Mouse (Mus musculus) heart, adult 2 months (tissue): Measurements from ENCODE around the gene Tmem262. TPM values are rescaled to one million over a fixed set of nuclear protein-coding genes. Genes with fewer than 3 reads are reported as not detected.
A peak's percentile ranks its signal among the peaks of the same experiment; 100 is the strongest.

Experiments used
- DNase-seq, 2 experiments: peaks; one replicate each; pipeline ENCODE4 v3.0.0; 2021
- H3K27ac ChIP-seq: fragments of 200-600 bp; 2 replicates; pipeline ENCODE4 v1.8.1; 2022
- H3K27me3 ChIP-seq: fragments of 200-500 bp; 2 replicates; pipeline ENCODE4 v1.6.1; 2012; ENCODE audit warnings: mild to moderate bottlenecking, low read length, inconsistent platforms, mixed read lengths; ENCODE audit not compliant: control insufficient read depth, insufficient read depth
- H3K36me3 ChIP-seq: fragments of 200-500 bp; 2 replicates; pipeline ENCODE4 v1.6.1; 2012; ENCODE audit warnings: low read length, inconsistent platforms; ENCODE audit not compliant: control insufficient read depth, insufficient read depth
- H3K4me1 ChIP-seq: fragments of 200-500 bp; 2 replicates; pipeline ENCODE4 v1.6.1; 2011; ENCODE audit warnings: low read length; ENCODE audit not compliant: control insufficient read depth, insufficient read depth
- H3K4me3 ChIP-seq: fragments of 200-600 bp; 2 replicates; pipeline ENCODE4 v1.8.1; 2022
- H3K79me2 ChIP-seq: fragments of 200-500 bp; replicated peaks from 2 replicates; pipeline ENCODE4 v1.6.1; 2012; ENCODE audit warnings: mild to moderate bottlenecking, inconsistent platforms, low read length, moderate library complexity, mixed read lengths; ENCODE audit not compliant: control insufficient read depth, insufficient read depth
- H3K9ac ChIP-seq: fragments of 200-500 bp; 2 replicates; pipeline ENCODE4 v1.6.1; 2012; ENCODE audit warnings: low read depth, mild to moderate bottlenecking, control low read depth, inconsistent platforms, low read length, mixed read lengths
- CTCF ChIP-seq: fragments of 200-600 bp; IDR thresholded peaks from 2 replicates; pipeline ENCODE4 v1.8.1; 2022; ENCODE audit warnings: antibody characterized with exemption, mild to moderate bottlenecking, moderate library complexity
- EP300 ChIP-seq: fragments of 200-500 bp; IDR thresholded peaks from 2 replicates; pipeline ENCODE4 v1.6.1; 2011; ENCODE audit warnings: low read depth, low read length, control low read depth; ENCODE audit not compliant: insufficient read depth
- POLR2A ChIP-seq: fragments of 200-500 bp; IDR thresholded peaks from 2 replicates; pipeline ENCODE4 v1.6.1; 2011; ENCODE audit warnings: mild to moderate bottlenecking, low read depth, low read length, control low read depth; ENCODE audit not compliant: insufficient read depth
- WGBS: fragments of 180-500 bp; shearing (Covaris S2); methylation state at CpG from one replicate; pipeline ENCODE4 v1.1.7; 2018; 5-methylcytosine and 5-hydroxymethylcytosine counted together
- intact Hi-C: fragments of 180-260 bp; cut with DNase I; formaldehyde crosslinking; loops from one replicate; pipeline ENCODE4 v1.15.1; 2025
- microRNA-seq, 2 experiments: library from miRNA; unstranded; fragments of <30 nt; microRNA quantifications; one replicate each; pipeline ENCODE4 v1.2.0; 2021
- polyA plus RNA-seq: library from polyadenylated mRNA; depleted of rRNA; stranded (reverse); fragments of >200 nt; gene quantifications from 2 replicates; pipeline ENCODE4 v1.2.3, GENCODE M21; 2012; rRNA removed
- total RNA-seq, 2 experiments: library from RNA; stranded (reverse); gene quantifications; 2 replicates each; pipeline ENCODE4 v1.2.3; 2021

Gene Tmem262
- total and polyA plus RNA-seq, 3 experiments, result not detected

- no peak overlapping the region for H3K9ac ChIP-seq
- intact Hi-C loops, result loop anchor here (5.0 to 10.0 kb wide), 2 partner anchors 81 to 399 kb away; partner anchors contain the start of genes Ehbp1l1, Fam89b and Syvn1
- no peak for DNase-seq
- no peaks in the 10 kb centered on the region for H3K27me3 ChIP-seq
- no peak overlapping the region for H3K27ac ChIP-seq
- H3K4me3 ChIP-seq, result no peak overlapping the region
- peaks cover 1% of the 10 kb centered on the region; the same call in 1 of the 2 replicates for H3K4me1 ChIP-seq
- no peaks in the 10 kb centered on the region for H3K36me3 ChIP-seq
- H3K79me2 ChIP-seq, result no peaks in the 10 kb centered on the region
- TF ChIP-seq POLR2A (no peak), CTCF (peak; percentile 93), EP300 (no peak)
- 22% methylated on average over 4 of the region's 4 CpGs for WGBS
These were observed 46.5 kb downstream of the Tmem262 start for GRCm38 (mm10) chr19:6126289-6126688.

GRCm38 (mm10) chr19:6126789-6127580 is 47.2 kb downstream of the Tmem262 start:
- Histone ChIP-seq H3K27me3 (no peaks in the 10 kb centered on the region), H3K4me1 (peaks cover 1% of the 10 kb centered on the region; the same call in 1 of the 2 replicates), H3K27ac (peak overlapping the region; percentile 91), H3K36me3 (no peaks in the 10 kb centered on the region), H3K79me2 (no peaks in the 10 kb centered on the region), H3K9ac (peak overlapping the region; percentile 27; the same call in 1 of the 2 replicates), H3K4me3 (peak overlapping the region; percentile 90)
- no peak for DNase-seq
- no peak for TF ChIP-seq POLR2A
- no peak for TF ChIP-seq EP300
- 54% methylated on average over 10 of the region's 10 CpGs for WGBS
- intact Hi-C loops, result loop anchor here (1.0 to 10.0 kb wide), 3 partner anchors 82 to 400 kb away; partner anchors contain the start of genes Ehbp1l1, Fam89b and Syvn1

- peak; percentile 67 for TF ChIP-seq POLR2A
- no peak for TF ChIP-seq CTCF
- peak; percentile 56; the same call in 1 of the 2 replicates for TF ChIP-seq EP300
- Histone ChIP-seq H3K27me3 (no peaks in the 10 kb centered on the region), H3K79me2 (no peaks in the 10 kb centered on the region), H3K36me3 (no peaks in the 10 kb centered on the region), H3K27ac (peak within 1 kb of the TSS; percentile 91), H3K4me3 (peak within 1 kb of the TSS; percentile 90), H3K9ac (peak within 1 kb of the TSS; percentile 81), H3K4me1 (peaks cover 1% of the 10 kb centered on the region; the same call in 1 of the 2 replicates)
- intact Hi-C loops, result loop anchor here (1.0 to 10.0 kb wide), 5 partner anchors 12 to 401 kb away; partner anchors contain the start of genes Batf2, Ehbp1l1, Fam89b and Syvn1
- peak; percentile 93 to 96 for DNase-seq
- WGBS, result under 1% methylated on average over 32 of the region's 32 CpGs
These were observed 48.0 kb downstream of the Tmem262 start, which contains the start of gene Snx15 for GRCm38 (mm10) chr19:6127760-6128341. Snx15 (minus strand) TSS chr19:6128304.

Small RNA genes lying within 50 kb of the gene (microRNA-seq; reads per million reads assigned to microRNA genes)
- gene Mir6988, result 1.9 to 2.2 reads per million in 2 experiments

Other genes with a start within 250 kb of the Tmem262 start
- gene Frmd8, start 204.8 kb upstream of the Tmem262 start, total RNA-seq, result 1 to 10 TPM; 7.7 to 8.4 TPM
- 7.0 and 9.3 TPM in 2 replicates for gene Frmd8, start 204.8 kb upstream of the Tmem262 start, polyA plus RNA-seq
- 1 to 10 TPM; 2.8 TPM for gene Slc25a45, start 202.2 kb upstream of the Tmem262 start, total RNA-seq
- 7.9 and 8.2 TPM in 2 replicates for gene Slc25a45, start 202.2 kb upstream of the Tmem262 start, polyA plus RNA-seq
- under 1 TPM; 0.14 to 0.47 TPM for gene Tigd3, start 185.9 kb upstream of the Tmem262 start, total RNA-seq
- gene Tigd3, start 185.9 kb upstream of the Tmem262 start, polyA plus RNA-seq, result 0.25 and 0.67 TPM in 2 replicates
- 10 to 100 TPM; 82.3 to 83.5 TPM for gene Dpf2, start 167.0 kb upstream of the Tmem262 start, total RNA-seq
- 71.8 and 104 TPM in 2 replicates for gene Dpf2, start 167.0 kb upstream of the Tmem262 start, polyA plus RNA-seq
- gene Cdc42ep2, start 155.2 kb upstream of the Tmem262 start, total RNA-seq, result 1 to 10 TPM; 8.0 to 8.4 TPM
- gene Cdc42ep2, start 155.2 kb upstream of the Tmem262 start, polyA plus RNA-seq, result 11.7 and 19.0 TPM in 2 replicates
- gene Pola2, start 115.8 kb upstream of the Tmem262 start, total RNA-seq, result 10 to 100 TPM in 1 of 2 experiments, 1 to 10 TPM in 1; 8.6 to 10.9 TPM
- 27.9 and 38.7 TPM in 2 replicates for gene Pola2, start 115.8 kb upstream of the Tmem262 start, polyA plus RNA-seq
- not detected for gene Slc22a20, start 93.9 kb upstream of the Tmem262 start, total RNA-seq
- gene Slc22a20, start 93.9 kb upstream of the Tmem262 start, polyA plus RNA-seq, result not detected in 2 replicates
- gene Capn1, start 64.1 kb upstream of the Tmem262 start, total RNA-seq, result 10 to 100 TPM; 26.4 to 26.8 TPM
- 21.5 and 26.2 TPM in 2 replicates for gene Capn1, start 64.1 kb upstream of the Tmem262 start, polyA plus RNA-seq
- gene Syvn1, start 33.5 kb upstream of the Tmem262 start, total RNA-seq, result 10 to 100 TPM; 21.3 to 24.2 TPM
- gene Syvn1, start 33.5 kb upstream of the Tmem262 start, polyA plus RNA-seq, result 17.1 and 23.1 TPM in 2 replicates
- 10 to 100 TPM; 37.1 to 39.0 TPM for gene Mrpl49, start 22.2 kb upstream of the Tmem262 start, total RNA-seq
- gene Mrpl49, start 22.2 kb upstream of the Tmem262 start, polyA plus RNA-seq, result 23.5 and 33.0 TPM in 2 replicates
- 100 to 1,000 TPM; 550 to 636 TPM for gene Fau, start 22.2 kb upstream of the Tmem262 start, total RNA-seq
- gene Fau, start 22.2 kb upstream of the Tmem262 start, polyA plus RNA-seq, result 265 and 386 TPM in 2 replicates
- gene Znhit2, start 18.8 kb upstream of the Tmem262 start, total RNA-seq, result 10 to 100 TPM in 1 of 2 experiments, 1 to 10 TPM in 1; 9.9 to 13.4 TPM
- gene Znhit2, start 18.8 kb upstream of the Tmem262 start, polyA plus RNA-seq, result 12.3 and 14.4 TPM in 2 replicates
- 1 to 10 TPM; 2.7 to 3.7 TPM for gene Tm7sf2, start 11.7 kb upstream of the Tmem262 start, total RNA-seq
- 9.3 and 11.9 TPM in 2 replicates for gene Tm7sf2, start 11.7 kb upstream of the Tmem262 start, polyA plus RNA-seq
- 10 to 100 TPM; 19.1 to 22.0 TPM for gene Vps51, start 2.8 kb upstream of the Tmem262 start, total RNA-seq
- 35.1 and 39.0 TPM in 2 replicates for gene Vps51, start 2.8 kb upstream of the Tmem262 start, polyA plus RNA-seq
- not detected for gene Gm28374, start 2.2 kb downstream of the Tmem262 start, total RNA-seq
- not detected in 2 replicates for gene Gm28374, start 2.2 kb downstream of the Tmem262 start, polyA plus RNA-seq
- gene Zfpl1, start 4.9 kb downstream of the Tmem262 start, total RNA-seq, result 10 to 100 TPM; 13.8 to 15.6 TPM
- 47.5 and 50.7 TPM in 2 replicates for gene Zfpl1, start 4.9 kb downstream of the Tmem262 start, polyA plus RNA-seq
- gene Cdca5, start 5.0 kb downstream of the Tmem262 start, total RNA-seq, result not detected
- 0.09 and 0.27 TPM in 2 replicates for gene Cdca5, start 5.0 kb downstream of the Tmem262 start, polyA plus RNA-seq
- gene AC131692.1, start 14.4 kb downstream of the Tmem262 start, total RNA-seq, result not detected
- gene AC131692.1, start 14.4 kb downstream of the Tmem262 start, polyA plus RNA-seq, result not detected in 2 replicates
- not detected for gene Naaladl1, start 25.7 kb downstream of the Tmem262 start, total RNA-seq
- gene Naaladl1, start 25.7 kb downstream of the Tmem262 start, polyA plus RNA-seq, result not detected in 2 replicates
- 10 to 100 TPM in 1 of 2 experiments, 1 to 10 TPM in 1; 8.7 to 10.3 TPM for gene Sac3d1, start 38.6 kb downstream of the Tmem262 start, total RNA-seq
- gene Sac3d1, start 38.6 kb downstream of the Tmem262 start, polyA plus RNA-seq, result 13.1 and 15.4 TPM in 2 replicates
- 10 to 100 TPM; 14.1 to 16.6 TPM for gene Snx15, start 48.3 kb downstream of the Tmem262 start, total RNA-seq
- gene Snx15, start 48.3 kb downstream of the Tmem262 start, polyA plus RNA-seq, result 22.0 and 29.5 TPM in 2 replicates
- 1 to 10 TPM in 1 of 2 experiments, under 1 TPM in 1; 0.98 to 1.6 TPM for gene Batf2, start 61.0 kb downstream of the Tmem262 start, total RNA-seq
- gene Batf2, start 61.0 kb downstream of the Tmem262 start, polyA plus RNA-seq, result 2.3 and 3.2 TPM in 2 replicates
- 10 to 100 TPM; 62.1 to 72.9 TPM for gene Arl2, start 61.5 kb downstream of the Tmem262 start, total RNA-seq
- 153 and 155 TPM in 2 replicates for gene Arl2, start 61.5 kb downstream of the Tmem262 start, polyA plus RNA-seq
- gene Majin, start 104.4 kb downstream of the Tmem262 start, total RNA-seq, result not detected
- 0.20 and 0.23 TPM in 2 replicates for gene Majin, start 104.4 kb downstream of the Tmem262 start, polyA plus RNA-seq
- gene Gpha2, start 146.3 kb downstream of the Tmem262 start, total RNA-seq, result not detected
- 0.27 TPM in 1 of 2 replicates, not detected in the other for gene Gpha2, start 146.3 kb downstream of the Tmem262 start, polyA plus RNA-seq
- 10 to 100 TPM; 34.8 to 35.1 TPM for gene Ppp2r5b, start 155.8 kb downstream of the Tmem262 start, total RNA-seq
- 36.8 and 40.6 TPM in 2 replicates for gene Ppp2r5b, start 155.8 kb downstream of the Tmem262 start, polyA plus RNA-seq
- 10 to 100 TPM; 20.5 to 24.5 TPM for gene Atg2a, start 161.6 kb downstream of the Tmem262 start, total RNA-seq
- gene Atg2a, start 161.6 kb downstream of the Tmem262 start, polyA plus RNA-seq, result 26.3 and 26.7 TPM in 2 replicates
- gene Ehd1, start 196.7 kb downstream of the Tmem262 start, total RNA-seq, result 100 to 1,000 TPM in 1 of 2 experiments, 10 to 100 TPM in 1; 98.0 to 120 TPM
- gene Ehd1, start 196.7 kb downstream of the Tmem262 start, polyA plus RNA-seq, result 111 and 142 TPM in 2 replicates
- gene Cdc42bpg, start 226.4 kb downstream of the Tmem262 start, total RNA-seq, result 10 to 100 TPM; 11.7 to 13.9 TPM
- gene Cdc42bpg, start 226.4 kb downstream of the Tmem262 start, polyA plus RNA-seq, result 7.0 and 7.7 TPM in 2 replicates